Mouse (Mus musculus): ENCODE measurements around the gene Foxl1.
A peak's percentile ranks its signal among the peaks of the same experiment; 100 is the strongest.

Gene Foxl1

DNA sequence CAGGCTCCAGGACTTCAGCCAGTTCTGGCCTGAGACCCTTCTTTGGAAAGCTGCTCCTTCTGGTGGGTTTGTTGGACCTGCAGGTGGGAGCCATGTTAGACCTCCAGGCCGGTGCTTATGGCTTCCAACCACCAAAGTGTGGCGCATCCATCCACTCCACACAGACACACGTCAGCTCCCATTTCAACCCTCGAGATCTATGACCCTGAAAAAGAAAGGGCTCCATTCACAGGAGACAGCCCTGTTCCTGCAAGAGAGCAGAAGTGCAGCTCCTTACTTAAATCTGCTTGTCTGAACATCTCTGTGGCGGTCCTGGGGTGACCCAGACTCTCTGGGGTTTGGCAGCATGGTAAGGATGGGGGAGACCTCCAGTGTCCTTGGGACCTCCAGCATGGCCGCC is 34.2 kb upstream of the Foxl1 start:
- DNase-seq (ENCODE audit: extremely low spot score), result no peak

GRCm38 (mm10) chr8:121104049-121104818 is 23.5 kb upstream of the Foxl1 start:
- DNase-seq (ENCODE audit: extremely low spot score), result peak; percentile 84

DNA sequence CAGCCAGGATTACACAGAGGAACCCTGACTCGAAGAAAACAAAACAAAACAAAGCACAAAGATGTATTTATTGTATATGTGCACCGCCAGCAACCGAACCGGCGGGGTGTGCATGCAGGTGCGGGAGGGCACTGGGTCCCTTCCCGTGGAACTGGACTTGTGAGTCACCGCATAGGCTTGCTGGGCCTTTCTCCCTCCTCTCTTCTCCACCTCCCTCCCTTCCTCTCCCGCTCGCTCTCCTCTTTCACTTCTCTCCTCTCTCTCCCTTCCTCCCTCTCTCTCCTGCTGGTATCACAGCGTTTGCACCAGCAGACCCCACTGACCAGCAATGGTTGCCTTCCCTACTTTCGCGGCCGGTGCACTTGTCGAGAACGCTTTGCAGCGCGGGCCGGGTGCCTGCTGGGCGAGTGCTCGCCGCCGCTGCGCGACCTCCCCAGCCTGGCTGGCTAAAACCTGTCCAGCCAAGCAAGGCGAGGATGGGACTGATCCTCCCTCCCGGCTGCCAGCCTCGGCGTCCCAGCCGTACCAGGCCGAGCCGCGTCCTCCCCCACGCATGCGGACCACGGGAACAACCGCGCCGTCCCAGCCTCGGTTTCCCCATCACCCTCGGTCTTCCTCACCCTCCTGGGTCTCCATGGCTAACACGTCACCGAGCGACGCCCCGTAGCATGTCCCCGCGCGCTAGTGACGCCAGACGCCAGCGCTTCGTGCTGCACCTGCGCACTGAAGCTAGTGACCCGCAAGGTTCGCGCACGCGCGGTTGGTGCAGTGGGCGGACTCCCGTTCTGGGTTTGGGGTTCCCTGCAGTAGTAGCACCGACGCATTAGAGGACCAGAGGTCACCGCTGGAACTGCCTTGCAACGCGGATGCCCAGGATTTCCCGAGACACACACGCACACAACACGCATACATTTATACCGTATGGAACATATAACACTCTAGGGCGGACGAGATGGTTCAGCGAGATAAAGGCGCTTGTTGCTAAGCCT is 19.8 kb upstream of the Foxl1 start, which contains the start of gene Mthfsd:
TSS of gene Mthfsd (minus strand) at position 725 of the 989 bp plus-strand sequence.
- peak; percentile 97 for DNase-seq (ENCODE audit: extremely low spot score)

DNA sequence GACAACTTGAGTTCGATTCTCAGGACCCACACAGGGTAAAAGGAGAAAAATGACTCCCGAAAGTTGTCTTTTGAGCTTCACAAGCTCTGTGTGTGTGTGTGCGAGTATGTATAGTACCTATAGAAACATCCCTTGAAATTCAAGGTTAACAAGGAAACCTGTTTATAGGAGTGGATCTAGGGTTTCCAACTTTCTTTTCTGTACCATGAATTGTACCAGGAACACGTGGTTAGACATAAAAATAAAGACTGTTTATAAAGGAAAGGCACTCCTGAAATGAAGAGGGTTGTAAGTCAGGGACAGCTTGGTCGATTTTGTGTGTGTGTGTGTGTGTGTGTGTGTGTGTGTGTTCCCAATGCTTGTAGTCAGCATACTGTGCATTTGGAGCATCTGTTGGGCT is 19.1 kb upstream of the Foxl1 start:
- DNase-seq (ENCODE audit: extremely low spot score), result no peak

GRCm38 (mm10) chr8:121111145-121111907 is 16.4 kb upstream of the Foxl1 start:
- DNase-seq (ENCODE audit: extremely low spot score), result no peak

GRCm38 (mm10) chr8:121113261-121113660 is 14.5 kb upstream of the Foxl1 start:
- peak; percentile 99 for DNase-seq (ENCODE audit: extremely low spot score)

DNA sequence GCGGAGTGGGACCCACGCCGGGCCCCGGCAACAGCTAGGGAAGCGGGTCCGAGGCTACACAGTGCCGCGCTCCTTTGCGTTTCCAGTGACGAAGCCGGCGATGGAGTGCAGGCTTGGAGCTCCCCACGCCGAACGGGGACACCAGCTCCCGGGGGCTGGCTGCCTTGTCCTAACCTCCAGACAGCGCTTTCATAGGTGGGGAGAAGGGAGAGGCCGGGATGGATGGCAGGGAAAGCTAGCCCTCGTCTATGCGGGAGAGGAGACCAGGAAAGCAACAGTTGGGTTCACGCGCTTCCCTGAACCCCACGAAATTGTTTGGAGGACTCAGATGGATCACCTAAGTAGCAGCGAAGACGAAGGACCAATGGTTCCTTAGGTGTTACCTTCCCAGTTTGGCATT is 12.6 kb upstream of the Foxl1 start:
- peak; percentile 48 for DNase-seq (ENCODE audit: extremely low spot score)

GRCm38 (mm10) chr8:121115948-121116347 is 11.8 kb upstream of the Foxl1 start, which contains the start of gene Foxc2:
TSS of gene Foxc2 (plus strand) at chr8:121116171.
- DNase-seq (ENCODE audit: extremely low spot score), result peak; percentile 82

DNA sequence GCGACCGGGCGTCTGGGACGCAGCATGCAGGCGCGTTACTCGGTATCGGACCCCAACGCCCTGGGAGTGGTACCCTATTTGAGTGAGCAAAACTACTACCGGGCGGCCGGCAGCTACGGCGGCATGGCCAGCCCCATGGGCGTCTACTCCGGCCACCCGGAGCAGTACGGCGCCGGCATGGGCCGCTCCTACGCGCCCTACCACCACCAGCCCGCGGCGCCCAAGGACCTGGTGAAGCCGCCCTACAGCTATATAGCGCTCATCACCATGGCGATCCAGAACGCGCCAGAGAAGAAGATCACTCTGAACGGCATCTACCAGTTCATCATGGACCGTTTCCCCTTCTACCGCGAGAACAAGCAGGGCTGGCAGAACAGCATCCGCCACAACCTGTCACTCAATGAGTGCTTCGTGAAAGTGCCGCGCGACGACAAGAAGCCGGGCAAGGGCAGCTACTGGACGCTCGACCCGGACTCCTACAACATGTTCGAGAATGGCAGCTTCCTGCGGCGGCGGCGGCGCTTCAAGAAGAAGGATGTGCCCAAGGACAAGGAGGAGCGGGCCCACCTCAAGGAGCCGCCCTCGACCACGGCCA is 11.1 kb upstream of the Foxl1 start:
- peak; percentile 64 for DNase-seq (ENCODE audit: extremely low spot score)

- DNase-seq (ENCODE audit: extremely low spot score), result peak; percentile 39
These were observed 10.5 kb upstream of the Foxl1 start for GRCm38 (mm10) chr8:121117186-121117651.

DNA sequence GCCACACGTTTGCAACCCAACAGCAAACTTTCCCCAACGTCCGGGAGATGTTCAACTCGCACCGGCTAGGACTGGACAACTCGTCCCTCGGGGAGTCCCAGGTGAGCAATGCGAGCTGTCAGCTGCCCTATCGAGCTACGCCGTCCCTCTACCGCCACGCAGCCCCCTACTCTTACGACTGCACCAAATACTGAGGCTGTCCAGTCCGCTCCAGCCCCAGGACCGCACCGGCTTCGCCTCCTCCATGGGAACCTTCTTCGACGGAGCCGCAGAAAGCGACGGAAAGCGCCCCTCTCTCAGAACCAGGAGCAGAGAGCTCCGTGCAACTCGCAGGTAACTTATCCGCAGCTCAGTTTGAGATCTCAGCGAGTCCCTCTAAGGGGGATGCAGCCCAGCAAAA is 9.8 kb upstream of the Foxl1 start:
- peak; percentile 47 for DNase-seq (ENCODE audit: extremely low spot score)

DNA sequence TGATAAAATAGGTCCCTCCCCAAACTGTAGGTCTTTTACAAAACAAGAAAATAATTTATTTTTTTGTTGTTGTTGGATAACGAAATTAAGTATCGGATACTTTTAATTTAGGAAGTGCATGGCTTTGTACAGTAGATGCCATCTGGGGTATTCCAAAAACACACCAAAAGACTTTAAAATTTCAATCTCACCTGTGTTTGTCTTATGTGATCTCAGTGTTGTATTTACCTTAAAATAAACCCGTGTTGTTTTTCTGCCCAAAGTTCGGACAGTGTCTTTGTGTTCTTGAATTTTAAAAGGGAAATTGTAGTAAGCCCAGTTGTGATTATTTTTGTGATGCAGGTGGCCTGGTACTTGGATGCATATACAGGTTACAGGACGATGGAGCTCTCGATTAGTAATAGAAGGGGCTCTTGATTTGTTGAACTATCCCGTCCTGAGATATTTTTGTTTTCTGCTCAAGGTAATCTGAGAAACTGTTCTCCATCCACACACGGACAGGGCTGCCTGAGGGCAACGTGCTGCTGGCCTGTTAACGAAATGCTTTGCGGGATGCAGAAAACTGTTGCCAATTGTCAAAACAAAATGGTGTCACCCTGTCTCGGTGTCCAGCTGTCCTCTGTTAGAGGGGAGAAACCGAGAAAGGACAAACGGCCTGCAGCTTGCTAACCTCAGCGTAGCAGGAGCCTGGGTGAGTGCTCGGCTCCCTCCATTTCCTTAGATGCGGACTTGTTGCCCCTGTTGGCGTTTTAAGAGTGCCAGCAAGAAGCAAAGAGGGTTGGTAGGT is 8.9 kb upstream of the Foxl1 start:
- peak; percentile 48 for DNase-seq (ENCODE audit: extremely low spot score)

GRCm38 (mm10) chr8:121119635-121120455 is 7.9 kb upstream of the Foxl1 start:
- DNase-seq (ENCODE audit: extremely low spot score), result peak; percentile 29

- peak; percentile 20 for DNase-seq (ENCODE audit: extremely low spot score)
These were observed 7.0 kb upstream of the Foxl1 start for GRCm38 (mm10) chr8:121120456-121121419.

- DNase-seq (ENCODE audit: extremely low spot score), result peak; percentile 25
These were observed 6.0 kb upstream of the Foxl1 start for GRCm38 (mm10) chr8:121121704-121122103.

- DNase-seq (ENCODE audit: extremely low spot score), result no peak
These were observed 5.4 kb upstream of the Foxl1 start for GRCm38 (mm10) chr8:121122368-121122767.

- no peak for DNase-seq (ENCODE audit: extremely low spot score)
These were observed 4.6 kb upstream of the Foxl1 start for GRCm38 (mm10) chr8:121123113-121123512.

- peak; percentile 43 for DNase-seq (ENCODE audit: extremely low spot score)
These were observed 3.0 kb upstream of the Foxl1 start for GRCm38 (mm10) chr8:121124547-121125239.

All from embryo, embryonic 9.5 days (tissue).